Mouse (Mus musculus) cerebellum, adult 2 months (tissue): ENCODE measurements around the gene Btg3.

Experiments used
- CTCF ChIP-seq: fragments of 200-500 bp; IDR thresholded peaks from 2 replicates; pipeline ENCODE4 v1.5.1; 2011; ENCODE audit warnings: low read depth, mild to moderate bottlenecking, control low read depth, low read length, moderate library complexity, borderline replicate concordance; ENCODE audit not compliant: insufficient read depth
- POLR2A ChIP-seq: fragments of 200-500 bp; IDR thresholded peaks from 2 replicates; pipeline ENCODE4 v1.6.1; 2011; ENCODE audit warnings: low read length, control low read depth, borderline replicate concordance; ENCODE audit not compliant: insufficient read depth

DNA sequence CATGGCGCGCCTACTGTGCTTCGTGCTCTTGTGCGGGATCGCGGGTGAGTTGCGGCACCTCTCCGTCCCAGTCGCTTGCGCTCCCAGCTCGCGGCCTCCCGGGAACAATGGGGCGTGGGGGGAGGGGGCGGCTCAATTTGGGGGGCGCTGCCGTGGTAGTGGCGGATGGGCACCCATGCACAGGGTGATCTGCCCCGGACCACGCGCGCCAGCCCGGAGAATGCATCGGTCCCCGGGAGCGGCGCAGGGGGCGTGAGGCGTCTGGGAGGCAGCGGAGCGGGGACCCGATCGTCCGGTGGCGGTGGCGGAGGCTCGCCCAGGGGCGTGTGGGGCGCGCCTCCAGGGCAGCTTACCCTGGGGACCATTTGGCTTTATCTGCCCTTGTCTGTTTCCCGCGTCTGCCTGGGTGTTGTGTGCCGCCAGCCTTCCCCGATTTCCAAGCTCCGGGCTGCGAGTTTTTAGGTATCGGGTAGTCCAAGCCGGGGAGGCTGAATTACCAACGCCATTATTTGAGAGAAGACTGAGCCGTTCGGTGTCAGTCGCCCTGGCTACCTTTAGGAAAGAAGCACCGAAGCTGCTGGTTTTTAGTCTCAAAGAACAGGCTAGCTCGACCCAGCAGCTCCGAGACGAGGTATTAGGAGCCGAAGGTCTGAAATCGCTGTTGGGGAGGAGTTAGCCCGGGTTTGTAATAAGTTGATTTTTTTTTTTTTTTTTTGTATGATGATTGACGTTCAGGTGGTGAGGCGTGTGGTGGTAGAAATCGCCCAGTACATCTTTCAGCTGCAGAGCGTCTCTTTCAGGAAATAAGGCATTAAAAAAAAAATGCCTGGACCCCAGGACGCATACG lies 74.9 kb downstream of the Btg3 start:
- TF ChIP-seq CTCF, result no peak
- no peak for TF ChIP-seq POLR2A
